Mouse (Mus musculus): ENCODE measurements around the gene Ppp4c.

The Ppp4c gene

DNA sequence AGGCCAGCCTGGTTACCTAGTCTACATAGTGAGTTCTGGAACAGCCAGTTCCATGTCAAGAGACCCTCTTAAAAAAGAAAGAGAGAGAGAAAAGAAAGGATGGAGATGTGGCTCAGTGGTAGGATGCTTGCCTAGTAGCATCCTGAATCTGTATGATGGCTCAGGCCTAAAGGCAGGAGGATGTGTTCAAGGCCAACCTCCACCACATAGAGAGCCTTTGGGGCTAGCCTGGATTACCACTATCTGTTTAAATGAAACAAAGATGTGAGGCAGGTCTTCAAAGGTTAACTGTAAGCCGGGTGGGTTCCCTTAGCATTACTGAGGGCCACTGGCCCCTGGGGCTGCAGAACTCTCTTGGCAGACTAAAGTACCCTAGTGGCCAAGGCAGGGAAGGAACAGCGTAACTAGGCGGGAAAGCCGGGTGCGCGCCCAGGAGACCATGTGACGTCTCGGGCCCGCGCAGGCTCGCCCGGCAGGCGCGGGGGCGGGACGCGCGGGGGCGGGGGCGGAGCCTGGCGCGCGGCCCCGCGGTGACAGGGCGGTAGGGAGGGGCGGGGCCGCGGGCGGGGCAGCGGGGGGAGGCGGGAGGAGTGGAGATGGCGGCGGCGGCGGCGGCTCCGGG lies 33.1 kb downstream of the Ppp4c start, which contains the start of gene Mapk3:
Gene Mapk3, plus strand, starts transcription at position 552 of the 622 bp plus-strand sequence.
- peak; percentile 85 for DNase-seq (ENCODE audit: low read depth, low spot score)

DNA sequence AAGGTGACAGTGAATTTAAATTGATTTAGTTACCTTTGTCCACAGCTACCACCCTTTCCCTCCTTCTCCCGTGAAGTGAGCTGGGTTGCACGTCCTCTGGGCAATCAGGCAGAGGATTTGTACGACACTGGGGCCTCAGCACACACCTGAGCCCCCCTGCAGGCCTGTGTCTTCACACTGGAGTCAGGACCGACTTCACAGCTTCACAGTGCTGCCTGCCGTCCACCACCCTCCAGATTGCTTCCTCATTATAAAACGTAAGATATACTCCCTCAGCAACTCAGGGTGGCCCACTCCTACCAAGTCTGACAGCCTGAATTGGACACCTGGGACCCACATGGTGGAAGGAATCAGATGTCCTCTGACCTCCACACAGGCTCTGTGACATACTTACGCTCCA lies 33.8 kb downstream of the Ppp4c start:
- no peak for DNase-seq (ENCODE audit: low read depth, low spot score)

DNA sequence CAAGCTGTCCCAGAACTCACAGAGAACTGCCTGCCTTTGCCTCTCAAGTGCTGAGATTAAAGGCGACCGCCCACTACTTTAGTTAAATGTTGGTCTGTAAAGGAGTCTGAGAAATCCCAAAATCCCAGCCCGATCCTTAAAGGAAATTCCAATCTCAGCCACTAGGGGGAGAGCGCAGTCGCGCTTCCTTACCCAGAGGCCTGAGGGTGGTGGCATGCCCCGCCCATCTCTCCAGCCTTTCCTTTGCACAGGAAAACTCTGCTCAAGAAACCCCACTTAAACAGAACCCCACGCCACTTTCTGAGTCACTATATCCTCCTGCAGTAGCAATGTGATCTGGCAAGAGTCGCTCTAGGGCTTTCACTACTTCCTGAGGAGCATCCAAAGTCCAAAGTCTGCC lies 37.4 kb downstream of the Ppp4c start:
- peak; percentile 78 for DNase-seq (ENCODE audit: low read depth, low spot score)

DNA sequence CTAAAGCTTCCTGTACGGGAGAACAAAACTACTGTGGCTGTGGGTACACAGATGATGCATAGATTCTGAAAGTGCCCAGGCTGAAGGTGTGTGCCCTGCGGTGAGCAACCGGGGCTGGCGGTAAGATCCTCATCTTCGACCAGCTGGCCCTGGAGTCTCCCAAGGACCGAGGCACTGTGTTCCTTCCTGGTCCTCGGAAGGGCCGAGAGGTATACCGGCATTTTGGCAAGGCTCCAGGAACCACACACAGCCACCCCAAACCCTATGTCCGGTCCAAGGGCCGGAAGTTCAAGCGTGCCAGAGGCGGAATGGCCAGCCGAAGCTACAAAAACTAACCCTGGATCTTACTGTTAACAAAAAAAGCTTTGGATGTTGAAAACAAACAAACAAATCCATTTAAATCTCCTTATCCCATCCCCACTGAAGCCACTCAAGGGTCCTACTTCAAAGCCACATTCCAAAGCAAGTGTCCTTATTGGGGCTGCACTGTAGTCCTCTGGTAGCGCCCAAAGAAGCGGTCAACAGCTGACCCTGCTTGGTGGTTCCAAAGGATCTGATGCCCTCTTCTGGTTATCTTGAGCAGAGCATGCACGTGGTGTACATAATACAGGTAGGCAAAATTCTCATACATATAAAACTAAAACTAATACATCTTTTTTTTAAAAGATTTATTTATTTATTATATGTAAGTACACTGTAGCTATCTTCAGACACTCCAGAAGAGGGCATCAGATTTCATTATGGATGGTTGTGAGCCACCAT lies 42.5 kb downstream of the Ppp4c start:
- DNase-seq (ENCODE audit: low read depth, low spot score): no peak

DNA sequence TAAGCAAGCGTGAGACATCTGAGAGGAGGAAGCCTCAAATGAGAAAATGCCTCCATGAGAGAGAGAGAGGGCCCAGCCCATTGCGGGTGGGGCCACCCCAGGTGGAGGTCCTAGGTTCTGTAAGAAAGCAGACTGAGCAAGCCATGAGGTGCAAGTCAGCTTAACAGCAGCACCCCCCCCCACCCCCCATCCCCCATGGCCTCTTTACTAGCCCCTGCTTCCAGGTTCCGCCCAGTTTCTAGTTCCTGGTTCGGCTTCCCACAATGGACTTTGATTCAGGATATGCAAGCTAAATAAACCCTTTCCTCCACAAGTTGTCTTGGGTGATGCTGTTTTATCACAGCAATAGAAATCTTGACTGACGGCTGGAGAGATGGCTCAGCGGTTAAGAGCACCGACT lies 43.5 kb downstream of the Ppp4c start:
- DNase-seq (ENCODE audit: low read depth, low spot score): no peak

DNA sequence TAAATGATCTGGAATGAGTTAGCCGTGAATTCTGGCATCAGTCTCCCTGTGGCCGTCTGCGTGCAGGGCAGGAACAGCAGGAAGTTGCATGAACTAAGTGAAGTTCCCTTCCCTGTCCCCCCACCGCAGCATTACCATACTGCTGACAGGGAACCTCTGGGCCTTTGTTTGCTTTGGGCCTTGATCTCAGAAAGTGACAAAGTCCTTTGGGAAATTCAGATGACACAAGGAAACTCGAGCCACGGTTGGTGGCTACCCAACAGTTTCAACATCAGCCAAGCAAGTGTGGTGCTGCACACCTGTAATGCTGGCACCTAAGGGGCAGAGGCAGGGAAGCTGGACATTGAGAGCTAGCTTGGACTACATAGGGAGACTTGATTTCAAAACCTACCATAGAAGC lies 45.5 kb downstream of the Ppp4c start:
- no peak for DNase-seq (ENCODE audit: low read depth, low spot score)

DNA sequence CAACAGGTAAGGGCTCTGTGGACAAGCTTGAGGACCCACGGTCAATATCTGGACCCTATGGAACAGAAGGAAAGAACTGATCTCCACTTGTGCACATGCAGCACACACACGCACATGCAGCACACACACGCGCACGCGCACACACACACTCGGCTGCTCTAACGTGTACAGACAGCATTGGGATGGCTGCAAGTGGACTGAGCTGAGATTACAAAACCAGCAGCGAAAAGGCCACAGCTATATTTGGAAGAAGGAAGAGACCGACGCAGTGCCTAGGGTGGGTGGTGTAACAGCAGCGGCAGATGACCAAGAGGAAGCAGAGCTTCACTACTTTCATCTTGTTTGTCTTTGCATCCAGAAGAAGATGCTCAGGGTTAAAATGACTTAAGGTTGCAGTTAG lies 46.2 kb downstream of the Ppp4c start:
- DNase-seq (ENCODE audit: low read depth, low spot score): no peak

DNA sequence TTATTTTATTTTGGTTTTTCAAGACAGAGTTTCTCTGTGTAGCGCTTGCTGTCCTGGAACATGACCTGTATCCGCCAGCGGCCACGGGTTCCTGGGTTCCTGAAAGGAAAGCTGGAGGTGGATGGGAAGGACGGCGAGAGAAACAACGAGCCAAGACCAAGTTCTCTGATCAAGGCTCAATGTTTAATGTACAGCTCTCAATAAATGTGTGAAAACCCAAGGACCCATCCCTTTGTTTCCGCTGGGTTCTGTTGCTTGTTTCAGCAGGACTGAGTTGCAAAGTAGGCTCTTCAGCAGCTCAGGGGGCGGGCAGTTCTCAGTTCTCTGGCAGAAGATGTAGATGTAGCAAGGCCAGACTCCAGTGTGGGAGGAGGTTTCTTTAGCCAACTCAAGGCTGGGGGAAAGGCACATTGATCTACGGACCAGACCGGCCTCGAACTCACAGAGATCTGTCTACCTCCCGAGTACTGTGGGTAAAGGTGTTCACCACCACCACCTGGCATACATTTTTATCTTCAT lies 50.3 kb downstream of the Ppp4c start:
- no peak for DNase-seq (ENCODE audit: low read depth, low spot score)

DNA sequence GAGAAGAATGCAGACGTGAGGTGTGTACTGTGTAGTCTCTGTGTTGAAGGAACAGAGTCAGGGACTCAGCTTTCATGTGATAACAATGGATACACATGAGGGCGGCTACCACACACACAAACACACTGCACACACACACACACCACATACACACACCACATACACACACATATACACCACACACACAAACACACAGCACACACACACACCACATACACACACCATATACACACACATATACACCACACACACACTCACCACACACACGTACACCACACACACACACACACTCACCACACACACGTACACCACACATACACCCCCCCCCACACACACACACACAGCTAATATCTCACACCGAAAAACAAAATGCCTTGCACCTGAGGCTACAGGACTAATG lies 50.8 kb downstream of the Ppp4c start:
- DNase-seq (ENCODE audit: low read depth, low spot score): no peak

DNA sequence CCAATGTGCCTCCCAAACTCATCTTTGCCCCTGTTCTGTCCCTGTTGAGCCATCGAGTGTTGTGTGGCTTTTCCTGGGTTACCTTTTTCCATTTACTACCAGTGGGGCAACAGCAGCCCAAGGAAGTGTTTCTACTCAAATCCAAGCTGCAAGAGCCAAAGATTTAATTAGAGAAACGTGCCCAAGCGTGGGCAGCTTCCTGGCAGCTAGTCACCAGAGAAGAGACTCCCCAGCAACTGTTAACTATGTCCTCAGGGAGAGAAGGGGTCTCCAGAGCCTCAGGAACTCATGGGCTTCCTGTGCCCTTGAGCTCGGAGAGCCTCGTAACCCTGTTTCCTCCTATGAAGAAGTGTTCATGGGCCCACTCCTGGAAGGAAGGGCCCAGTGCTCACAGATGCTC lies 51.3 kb downstream of the Ppp4c start:
- no peak for DNase-seq (ENCODE audit: low read depth, low spot score)

DNA sequence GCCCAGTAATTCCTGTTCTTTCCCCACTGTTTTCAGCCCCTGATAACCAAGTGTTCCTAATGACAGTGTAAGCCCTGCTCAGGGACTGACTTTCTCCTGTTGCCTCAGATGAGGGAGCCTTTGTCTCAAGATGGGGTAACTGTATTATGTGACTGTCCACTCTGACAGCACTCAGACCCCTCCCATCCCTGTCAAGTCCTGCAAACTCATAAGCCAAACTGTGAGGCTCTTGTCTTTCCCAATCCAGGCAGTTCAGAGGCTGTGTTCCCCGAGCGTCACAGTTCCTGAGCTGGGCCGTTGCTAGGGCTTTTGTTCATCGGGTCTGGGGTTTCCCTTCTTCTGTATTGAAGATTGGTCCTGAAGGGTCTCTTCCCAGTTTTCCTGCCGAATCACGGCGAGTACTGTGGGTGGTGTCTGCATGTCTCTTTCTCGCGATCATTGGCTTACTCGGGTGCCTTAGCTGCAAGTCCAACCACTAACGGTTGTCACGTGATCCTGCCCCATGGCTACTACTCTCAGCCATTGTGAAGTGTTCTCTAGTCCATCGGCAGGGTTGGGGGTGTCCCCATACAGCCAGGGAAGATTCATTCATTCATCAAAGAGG lies 52.1 kb downstream of the Ppp4c start:
- no peak for DNase-seq (ENCODE audit: low read depth, low spot score)

DNA sequence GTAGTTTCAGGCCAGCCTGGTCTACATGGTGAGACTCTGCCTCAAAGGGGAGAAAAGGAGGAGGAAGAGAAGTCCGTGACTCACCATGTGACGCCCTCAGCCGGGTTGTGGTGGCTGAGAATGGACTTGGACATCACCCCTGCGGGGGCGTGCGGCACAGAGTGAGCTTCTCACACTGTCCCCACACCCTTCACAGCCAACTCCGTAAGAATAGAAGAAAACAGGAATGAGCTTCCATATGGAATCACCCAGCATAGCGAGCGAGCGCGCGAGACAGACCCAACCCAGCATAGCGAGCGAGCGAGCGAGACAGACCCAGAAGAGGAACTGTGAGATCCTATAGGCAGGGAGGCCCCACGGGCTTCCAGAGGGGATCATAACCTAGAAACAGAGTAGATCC lies 52.7 kb downstream of the Ppp4c start:
- DNase-seq (ENCODE audit: low read depth, low spot score): no peak

DNA sequence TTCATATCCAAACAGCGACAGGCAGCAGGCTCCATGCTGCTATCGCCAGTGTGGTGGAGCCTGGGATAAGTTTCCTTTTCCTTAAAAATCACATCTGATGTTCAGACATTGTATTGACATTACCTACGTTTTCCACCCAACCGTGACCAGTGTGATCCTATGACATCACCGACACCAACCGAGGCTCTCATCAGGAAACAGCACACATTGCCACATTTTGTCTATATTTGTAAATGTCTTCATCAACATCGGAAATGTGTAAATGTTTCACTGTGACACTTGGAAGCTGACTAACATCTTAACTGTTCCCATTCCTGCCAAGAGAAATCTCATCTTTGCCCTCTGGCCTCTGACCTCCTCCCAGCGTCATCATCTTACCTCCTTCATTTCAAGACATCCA lies 56.2 kb downstream of the Ppp4c start:
- DNase-seq (ENCODE audit: low read depth, low spot score): no peak
